Mouse (Mus musculus) ovary, postnatal 36 days (tissue): ENCODE measurements around the gene Rbbp4.
"Not testable (repeated sequence)": the region's sequence is repeated elsewhere in the genome, so short reads cannot be mapped to it uniquely, and the experiment has no call there.

Experiments
- DNase-seq: peaks from one replicate; pipeline ENCODE4 v3.0.0; 2022; ENCODE audit warnings: low spot score, mixed read lengths

Gene Rbbp4

DNA sequence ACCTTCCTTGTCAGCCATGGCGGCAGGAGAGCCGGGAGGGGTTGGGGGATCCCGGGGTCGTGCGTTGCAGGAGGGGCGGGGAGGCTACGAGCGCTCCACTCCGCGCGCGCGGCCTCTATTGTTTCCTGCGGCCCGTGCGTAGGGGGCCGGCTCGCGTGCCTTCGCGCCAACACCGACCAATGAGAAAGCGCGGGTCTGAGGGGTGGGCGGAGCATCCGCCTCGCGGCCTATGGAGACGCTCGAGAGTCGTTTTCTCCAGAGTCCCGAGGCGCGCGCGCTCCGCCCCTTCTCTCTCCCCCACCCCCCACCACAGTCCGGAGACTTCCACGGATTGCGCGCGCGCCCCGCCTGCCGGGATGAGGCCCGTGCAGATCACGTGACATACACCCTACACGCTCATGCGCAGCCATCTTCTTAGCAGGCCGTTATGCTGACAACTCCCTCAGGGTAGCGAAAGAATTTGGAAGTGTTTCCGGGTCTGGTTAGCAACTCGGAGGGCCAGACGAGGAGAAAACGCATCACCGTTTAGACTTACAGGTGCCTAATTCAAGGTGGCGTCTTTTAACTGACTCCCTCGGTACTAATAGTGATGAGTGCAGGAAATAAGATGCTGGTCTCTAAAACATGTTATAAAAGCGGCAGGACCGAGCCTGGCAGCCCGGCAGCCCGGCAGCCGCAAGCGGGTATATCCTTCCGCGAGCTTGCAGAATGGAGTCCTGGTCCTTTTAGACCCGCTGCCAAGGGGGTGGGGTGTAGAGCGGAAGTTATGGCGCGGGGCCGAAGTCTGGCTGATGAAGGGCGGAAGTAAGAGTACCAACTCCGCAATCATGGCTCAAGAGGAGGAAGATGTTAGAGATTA is at the start of gene Rbbp4, which contains the start of gene Zbtb8os:
Rbbp4 (minus strand) TSS at position 155 of the 859 bp plus-strand sequence.
Zbtb8os (plus strand) TSS at position 480 of the 859 bp plus-strand sequence.
- peak; percentile 97 for DNase-seq

DNA sequence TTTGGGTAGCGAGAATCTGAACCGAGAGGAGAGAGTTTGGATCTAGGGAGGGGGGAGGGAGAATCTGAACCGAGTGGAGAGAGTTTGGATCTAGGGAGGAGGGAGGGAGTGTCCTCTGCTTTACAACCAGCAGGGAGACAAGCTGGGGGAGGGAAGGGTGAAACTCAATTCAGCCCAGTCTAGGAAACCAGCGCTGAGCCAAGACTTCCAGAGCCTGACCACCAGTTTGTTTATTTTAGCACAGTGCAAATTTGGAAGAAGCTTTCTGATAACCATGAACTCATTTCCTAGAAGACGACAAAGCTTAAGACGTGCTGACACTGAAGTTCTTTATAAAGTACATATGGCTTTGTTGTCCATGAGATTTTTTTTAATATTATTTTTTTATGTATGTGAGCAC is 49.3 kb upstream of the Rbbp4 start:
- DNase-seq = no peak

DNA sequence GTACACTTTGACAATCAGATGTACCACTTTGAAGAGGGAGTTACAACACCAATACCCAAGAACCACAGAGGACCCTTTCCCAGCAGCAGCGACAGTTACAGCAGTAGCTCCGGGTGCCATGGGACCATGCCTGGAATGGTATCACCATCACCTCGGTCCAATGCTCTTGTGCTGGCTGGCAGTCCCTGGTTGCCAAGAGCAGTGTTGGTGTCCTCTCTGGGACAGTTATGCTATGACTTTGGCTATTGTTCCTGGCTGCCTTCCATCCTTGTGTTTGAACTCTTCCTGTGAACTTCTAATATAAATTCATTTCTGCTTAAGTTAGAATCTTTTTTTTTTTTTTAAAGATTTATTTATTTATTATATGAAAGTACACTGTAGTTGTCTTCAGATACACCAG is 48.4 kb upstream of the Rbbp4 start:
- no peak for DNase-seq

DNA sequence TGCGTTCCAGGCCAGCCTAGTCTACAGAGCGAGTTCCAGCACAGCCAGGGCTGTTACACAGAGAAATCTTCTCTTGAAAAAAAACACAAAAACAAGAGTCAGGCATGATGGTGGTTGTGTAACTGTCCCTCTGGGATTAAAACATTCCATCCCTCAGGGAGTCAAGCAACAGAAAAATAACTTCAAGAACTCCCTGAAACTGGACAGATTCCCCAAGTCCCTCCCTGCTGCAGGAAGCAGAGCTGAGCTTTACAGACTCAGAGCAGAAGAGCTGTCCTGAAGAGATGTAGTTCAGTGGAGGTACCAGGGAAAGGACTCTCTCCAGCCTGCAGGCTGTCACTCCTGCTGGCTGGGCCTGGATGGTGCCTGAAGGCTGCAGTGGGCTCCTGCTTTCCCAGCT is 47.3 kb upstream of the Rbbp4 start:
- no peak for DNase-seq

DNA sequence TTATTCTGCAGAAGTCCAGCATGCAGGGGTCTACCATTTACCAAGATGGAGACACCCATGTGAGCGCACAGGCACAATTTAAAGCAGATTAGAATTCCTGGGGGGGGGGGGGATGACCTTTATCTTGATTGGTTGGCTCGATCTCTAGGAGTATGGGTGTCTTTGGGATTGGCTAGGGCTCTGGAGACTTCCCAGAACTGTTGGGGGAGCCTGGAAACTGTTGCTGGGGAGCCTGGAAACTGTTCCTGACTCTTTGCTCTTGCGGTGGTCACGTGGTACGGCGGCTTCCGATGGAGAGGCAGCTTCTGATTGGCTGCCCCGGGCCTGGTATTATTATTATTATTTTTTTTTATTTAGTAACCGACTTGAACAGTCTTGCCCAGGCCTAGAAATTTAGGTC is 46.9 kb upstream of the Rbbp4 start:
- DNase-seq = no peak

DNA sequence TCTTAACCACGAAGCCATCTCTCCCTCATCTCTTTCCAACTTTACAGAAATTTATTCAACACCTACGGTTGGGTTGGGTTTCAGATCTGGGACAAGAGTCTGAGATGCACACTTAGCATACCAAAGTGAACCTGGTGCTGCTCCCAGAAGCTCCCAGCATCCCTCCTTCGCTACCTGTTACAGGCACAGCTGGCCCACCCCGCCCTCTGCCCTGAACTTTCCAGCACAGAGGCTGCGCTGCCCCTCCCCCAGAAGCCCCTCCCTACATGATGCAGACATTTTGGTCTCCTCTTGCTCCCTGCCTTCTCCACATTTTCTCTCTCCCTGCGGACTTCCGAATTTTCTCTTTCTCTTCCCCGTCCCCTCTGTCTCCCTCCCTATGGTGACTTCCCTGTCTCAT is 46.0 kb upstream of the Rbbp4 start:
- no peak for DNase-seq

DNA sequence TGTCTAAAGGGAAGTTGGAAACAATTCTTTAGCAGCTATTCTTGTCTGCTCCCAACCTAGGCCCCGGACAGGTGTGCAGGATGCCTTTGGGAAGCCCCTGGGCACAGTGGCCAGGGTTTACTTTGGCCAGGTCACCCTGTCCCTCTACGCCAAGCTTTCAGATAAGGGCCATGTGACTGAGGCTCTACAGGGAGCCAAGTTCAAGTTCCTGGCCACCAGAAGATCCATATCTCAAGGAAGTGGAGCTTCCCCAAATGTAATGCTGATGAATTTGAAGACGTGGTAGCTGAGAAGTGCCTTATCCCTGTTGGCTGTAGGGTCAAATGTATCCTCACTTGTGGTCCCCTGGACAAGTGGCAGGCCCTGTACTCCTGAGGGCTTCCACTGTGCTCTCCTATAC is 44.6 kb upstream of the Rbbp4 start:
- no peak for DNase-seq

DNA sequence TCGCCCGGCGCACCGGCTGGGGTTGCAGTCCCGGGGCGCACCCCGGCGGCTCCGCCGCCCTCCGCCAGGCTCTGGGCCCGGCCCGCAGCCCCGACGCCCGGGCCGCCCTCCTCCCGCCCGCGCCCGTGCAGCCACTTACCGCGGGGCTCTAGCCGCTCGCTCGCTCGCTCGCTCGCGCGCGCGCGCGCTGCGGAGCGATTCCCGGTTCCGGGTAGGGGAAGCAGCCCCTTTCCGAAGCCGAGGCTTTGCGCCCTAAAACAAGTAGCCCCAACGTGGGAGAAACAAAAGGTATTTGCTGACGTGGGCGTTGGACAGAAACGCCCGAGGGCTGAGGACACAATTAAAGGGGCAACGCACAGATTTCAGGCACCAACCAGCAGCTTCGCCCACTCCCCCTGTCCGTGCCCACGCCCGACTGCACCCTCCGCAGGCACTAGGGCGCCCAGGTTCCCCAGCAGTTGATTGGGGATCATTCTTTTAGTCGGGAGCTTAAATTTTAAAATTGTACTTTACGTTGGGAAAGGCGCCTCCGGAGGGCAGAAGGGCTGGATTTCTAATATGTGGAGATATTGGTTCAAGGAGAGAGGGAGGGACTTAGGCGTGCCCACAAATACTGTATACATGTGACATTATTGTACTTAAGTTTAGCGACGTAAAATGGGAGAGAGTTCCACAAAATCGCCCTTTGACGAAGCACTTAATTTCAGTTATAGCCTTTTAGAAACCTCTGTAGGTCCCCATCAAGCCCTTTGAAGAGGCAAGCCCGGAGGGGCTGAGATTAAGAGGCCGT is 42.6 kb upstream of the Rbbp4 start, which contains the start of gene Zbtb8a:
Zbtb8a (minus strand) TSS at position 516 of the 790 bp plus-strand sequence.
- peak; percentile 56 for DNase-seq

DNA sequence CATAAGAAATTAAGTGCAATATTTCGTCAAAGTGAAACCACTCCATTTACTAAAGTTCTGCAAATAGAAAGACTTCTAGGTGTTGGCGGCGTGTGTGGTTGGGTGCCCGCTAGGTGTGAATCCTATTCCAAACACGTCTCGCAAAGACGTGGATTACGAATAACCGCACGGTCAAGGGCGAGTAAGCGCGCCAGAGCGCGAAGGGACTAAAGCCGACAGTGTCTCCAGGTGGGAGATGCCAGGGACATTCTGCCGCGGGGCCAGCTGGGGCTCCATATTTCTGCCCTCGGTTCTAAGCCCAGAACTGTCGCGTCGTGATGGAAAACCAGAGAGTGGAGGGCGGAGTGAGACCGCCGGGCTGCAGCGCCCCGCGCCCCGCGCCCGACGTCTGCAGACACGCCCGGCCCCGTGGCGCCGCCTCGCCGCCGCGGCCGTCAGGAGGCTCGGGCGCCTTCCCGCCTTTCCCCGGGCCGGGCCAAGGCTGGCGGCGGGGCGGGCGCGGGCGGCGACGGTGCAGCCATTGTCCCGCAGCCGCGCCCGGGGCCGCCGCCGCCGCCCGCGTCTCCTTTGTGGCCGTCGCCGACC is 41.9 kb upstream of the Rbbp4 start:
- DNase-seq = peak; percentile 59

DNA sequence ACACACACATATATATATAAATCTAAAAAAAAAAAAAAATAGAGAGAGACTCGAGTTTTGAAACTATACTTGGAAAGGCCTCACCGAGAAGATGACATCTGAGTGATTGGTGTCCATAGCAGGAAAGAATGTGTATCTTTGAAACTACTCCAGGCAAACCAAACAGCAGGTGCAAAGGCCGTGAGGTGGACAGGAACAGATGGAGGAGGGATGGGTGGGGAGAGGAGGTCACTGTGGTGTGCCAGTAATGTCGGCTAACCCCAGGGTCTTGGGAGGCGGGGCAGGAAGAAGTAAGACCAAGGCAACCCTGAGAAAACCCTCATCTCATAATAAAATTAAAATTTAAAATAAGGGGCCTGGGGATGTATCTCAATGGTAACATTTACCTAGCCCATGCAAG is 40.7 kb upstream of the Rbbp4 start:
- no peak for DNase-seq

DNA sequence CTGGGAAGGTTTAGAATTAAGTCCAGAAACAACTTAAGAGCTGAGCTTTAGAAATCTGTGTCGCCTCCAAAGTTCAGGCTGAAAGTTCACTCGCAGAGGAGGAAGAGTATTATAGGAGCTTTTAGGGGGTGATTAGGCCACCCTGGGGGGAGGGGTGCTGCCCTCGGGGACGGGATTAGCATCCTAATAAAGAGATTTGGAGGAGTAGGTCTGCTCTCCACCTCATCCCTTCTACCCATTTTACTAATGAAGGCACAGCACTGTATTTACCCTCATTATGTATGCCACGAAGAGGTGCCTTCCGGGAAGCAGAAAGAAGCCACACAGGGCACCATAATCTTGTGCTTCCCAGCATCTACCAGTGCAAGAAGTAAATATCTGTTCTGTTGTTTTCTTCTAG is 39.8 kb upstream of the Rbbp4 start:
- no peak for DNase-seq

DNA sequence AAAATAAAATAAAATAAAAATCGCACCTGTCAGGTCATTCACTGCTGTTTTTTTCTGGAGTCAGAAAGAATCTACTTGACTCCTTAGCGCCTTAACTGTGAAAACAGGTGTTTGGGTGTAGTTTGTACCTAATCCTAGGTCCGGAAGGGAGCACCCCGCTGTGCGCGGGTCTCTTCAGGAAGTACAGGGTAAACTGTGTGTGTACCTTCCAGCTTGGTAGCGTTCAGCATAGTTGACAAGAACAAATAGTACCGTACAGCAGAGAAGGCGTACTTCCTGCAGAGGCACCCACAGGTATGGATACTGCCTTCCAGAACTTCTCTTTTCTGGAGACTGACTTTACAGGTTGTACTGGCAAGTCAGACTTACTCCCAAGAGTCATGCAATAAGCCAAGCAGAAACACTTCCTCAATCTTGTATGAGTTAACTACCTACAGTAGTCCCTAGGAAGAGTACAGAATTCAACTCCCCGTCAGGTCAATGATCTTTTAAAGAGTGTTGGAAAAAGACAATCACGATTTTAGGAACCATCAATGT is 39.1 kb upstream of the Rbbp4 start:
- DNase-seq = no peak

DNA sequence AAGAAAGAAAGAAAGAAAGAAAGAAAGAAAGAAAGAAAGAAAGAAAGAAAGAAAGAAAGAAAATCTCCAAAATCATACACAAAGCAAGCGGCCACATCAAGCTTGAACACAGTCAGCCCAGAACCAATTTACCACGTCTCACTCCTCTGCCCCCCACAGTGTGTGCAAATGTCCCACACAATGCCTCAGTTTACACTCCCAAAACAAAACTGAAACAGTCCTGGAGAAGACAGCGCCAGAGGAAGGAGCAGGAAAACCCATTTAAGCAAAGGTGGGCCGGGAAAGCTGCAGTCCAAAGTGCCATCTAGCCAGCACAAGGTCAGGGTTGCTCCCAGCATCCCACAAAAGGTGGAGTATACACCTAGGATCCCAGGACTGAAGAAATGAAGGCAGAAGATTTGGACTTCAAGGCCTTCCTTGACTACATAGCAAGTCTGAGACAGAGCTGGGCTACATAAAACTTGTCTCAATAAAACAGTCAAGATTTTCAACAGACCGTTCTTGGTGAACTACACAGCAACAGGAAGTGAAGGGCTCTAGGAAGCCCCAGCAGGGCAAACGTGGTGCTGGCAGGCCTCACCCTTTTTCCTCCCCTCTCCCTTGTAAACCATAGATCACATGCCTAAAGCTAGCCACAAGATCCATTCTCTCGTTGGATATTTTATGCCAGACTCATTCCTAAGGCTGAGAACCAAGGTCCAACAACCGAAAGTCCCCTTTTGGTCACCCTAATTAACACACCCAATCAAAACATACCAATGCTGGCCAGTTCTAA is 38.2 kb upstream of the Rbbp4 start:
- no peak for DNase-seq

DNA sequence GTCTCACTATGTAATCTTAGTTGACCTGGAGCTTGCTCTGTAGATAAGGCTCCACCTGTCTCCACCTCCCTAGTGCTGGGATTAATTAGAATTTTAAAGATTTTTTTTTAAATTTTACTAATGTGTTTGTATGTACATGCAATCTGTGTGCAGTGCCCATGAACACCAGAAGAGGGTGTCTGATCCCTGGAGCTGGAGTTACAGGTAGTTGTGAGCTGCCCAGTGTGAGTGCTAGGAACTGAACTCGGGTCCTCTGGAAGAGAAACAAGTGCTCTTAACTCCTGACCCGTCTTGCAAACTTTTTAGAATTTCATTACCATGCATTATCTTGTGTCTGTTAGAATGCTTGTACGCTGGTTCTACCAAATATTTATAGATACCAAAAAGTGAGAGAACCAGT is 36.2 kb upstream of the Rbbp4 start:
- DNase-seq = no peak

DNA sequence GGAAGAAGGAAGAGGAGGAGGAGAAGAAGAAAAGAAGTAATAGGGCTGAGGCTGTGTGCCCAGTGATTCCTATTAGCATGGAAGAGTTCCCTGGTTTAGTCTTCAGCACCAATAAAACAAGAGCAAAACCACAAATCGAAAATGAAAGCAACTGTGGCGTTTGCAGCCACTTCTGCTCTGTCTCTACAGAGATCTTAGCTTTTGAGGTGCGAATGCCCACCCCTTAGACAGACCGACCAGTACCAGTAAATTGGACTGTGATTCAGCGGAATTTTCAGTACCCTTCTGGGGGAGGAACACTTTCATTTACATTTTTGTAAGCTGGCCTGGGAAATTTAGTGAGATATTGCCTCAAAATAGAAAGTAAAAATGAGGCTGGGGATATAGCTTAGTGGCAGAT is 30.1 kb upstream of the Rbbp4 start:
- no peak for DNase-seq

DNA sequence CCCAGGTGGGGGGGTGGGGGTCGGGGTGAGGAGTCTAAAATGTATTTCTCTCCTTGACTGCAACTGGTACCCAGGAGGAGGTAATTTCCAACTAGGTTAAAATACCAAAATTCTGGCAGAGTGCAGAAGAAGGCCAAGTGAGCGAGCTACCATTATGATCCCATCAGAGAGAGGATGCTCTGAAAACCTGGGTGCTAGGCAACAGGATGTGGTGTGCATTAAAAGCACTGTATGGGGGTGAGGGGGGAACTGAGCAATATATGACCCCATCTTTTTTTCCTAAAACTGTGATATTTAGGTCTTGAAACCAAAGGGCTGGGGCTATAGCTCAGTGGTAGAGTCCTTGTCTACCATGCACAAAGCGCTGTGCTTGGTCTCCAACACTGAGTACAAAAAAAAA is 29.2 kb upstream of the Rbbp4 start:
- DNase-seq = no peak

DNA sequence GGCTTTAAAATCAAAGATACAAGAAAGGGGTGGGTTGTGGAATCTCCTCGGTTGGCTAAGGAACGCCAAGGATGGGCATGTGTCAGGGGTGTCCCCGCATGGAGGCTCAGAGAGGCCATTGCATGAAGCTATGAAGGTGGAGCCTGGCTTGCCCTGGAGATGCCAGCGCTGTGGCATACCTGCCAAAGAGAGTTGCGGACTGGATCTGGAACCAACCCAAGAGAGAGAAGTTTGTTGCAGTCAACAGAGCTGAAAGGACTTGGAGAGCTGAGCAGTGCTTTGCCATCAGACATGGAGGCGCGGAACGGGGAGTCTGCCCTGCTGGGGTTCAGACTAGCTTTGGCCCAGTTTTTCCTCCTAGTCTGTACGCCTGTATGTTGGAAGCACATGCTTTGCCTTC is 28.3 kb upstream of the Rbbp4 start:
- no peak for DNase-seq

DNA sequence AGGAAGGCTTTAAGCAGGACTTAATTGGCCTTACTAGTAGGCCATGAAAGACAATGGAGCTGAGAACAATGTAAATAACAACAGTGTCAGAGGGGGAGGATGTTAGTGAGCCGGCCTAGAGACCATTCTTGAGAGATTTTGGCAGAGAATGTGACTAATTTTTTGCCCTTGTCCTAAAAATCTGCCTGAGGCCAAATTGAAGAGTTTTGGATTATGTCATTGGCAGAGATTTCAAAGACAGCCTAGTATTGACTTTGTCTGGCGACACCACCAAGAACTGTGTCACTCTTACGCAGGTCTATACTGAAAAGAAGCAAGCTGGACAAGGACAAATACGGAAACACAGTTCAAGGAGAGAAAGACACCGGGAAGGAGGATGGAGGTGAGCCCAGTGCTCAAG is 27.6 kb upstream of the Rbbp4 start:
- DNase-seq = no peak

DNA sequence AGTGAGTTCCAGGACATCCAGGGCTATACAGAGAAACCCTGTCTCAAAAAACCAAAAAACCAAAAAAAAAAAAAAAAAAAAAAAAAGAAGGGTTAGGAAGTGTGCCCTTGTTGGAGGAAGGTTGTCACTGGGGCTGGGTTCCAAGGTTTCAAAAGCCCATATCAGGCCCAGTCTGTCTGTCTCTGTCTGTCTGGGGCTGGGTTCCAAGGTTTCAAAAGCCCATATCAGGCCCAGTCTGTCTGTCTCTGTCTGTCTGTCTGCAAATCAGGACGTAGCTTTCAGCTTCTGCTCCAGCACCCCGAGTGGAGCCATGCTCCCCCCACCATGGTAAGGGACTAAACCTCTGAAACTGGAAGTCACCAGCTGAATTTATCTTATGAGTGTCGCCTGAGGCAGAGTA is 27.1 kb upstream of the Rbbp4 start:
- not testable (repeated sequence) for DNase-seq

DNA sequence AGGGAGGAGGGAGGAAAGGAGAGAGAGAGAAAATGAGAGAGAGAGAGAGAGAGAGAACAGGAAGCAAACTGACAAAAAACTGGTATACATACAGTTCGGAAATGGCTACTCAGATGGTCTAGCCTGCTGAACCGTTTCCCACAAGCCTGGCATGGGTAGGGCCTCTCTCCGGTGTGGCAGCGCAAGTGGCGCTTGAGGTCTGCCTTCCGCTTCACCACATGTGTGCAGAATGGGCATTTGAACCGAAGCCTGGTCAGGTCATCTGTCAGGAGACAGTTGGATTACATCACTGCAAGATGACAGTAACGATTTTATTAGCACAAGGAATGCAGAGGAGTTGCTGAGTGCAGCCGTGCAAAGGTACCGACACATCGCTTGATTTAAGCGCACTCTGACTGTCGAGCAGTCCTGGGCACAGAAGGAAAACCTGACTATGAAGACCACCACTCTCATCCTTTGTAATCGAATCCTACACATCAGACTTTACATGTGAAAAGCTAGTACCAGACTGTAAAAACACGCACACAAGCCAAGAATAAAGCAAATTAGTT is 22.5 kb upstream of the Rbbp4 start:
- no peak for DNase-seq

DNA sequence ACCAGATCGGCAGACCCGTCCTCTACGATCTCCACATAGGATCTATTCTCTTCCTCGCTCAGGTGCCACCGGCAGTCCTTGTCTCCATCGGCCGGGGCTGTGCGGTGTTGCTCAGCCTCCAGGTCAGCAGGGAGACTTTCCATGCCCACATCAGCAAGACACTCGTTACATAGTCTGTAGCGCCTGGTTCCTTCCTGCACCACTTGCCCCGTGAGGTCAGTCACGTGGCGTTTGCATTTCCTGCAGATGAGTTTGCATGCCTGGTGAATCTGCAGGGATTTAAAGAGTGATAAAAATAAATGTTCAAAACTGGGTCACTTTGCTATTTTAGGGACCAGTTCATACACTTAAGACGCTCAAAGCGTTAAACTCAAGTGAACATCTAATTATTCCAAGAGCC is 19.1 kb upstream of the Rbbp4 start:
- DNase-seq = no peak
